Mouse (Mus musculus) C2C12 (cell line): ENCODE data around the gene Pipox.

ENCODE experiments used
- CEBPB ChIP-seq: IDR thresholded peaks from one replicate; pipeline ENCODE4 v1.6.1; 2011; ENCODE audit warnings: low read depth, mild to moderate bottlenecking, control low read depth, moderate library complexity
- CTCF ChIP-seq: IDR thresholded peaks from one replicate; pipeline ENCODE4 v1.5.1; 2011; ENCODE audit not compliant: control insufficient read depth, insufficient read depth, insufficient read length
- MAX ChIP-seq: IDR thresholded peaks from one replicate; pipeline ENCODE4 v1.6.1; 2011; ENCODE audit warnings: mild to moderate bottlenecking, control low read depth
- MYOD1 ChIP-seq: IDR thresholded peaks from one replicate; pipeline ENCODE4 v1.6.1; 2011; ENCODE audit warnings: low read depth; ENCODE audit not compliant: control insufficient read depth, insufficient read length
- USF1 ChIP-seq: IDR thresholded peaks from one replicate; pipeline ENCODE4 v1.6.1; 2011; ENCODE audit warnings: low read depth, mild to moderate bottlenecking, control low read depth, moderate library complexity

DNA sequence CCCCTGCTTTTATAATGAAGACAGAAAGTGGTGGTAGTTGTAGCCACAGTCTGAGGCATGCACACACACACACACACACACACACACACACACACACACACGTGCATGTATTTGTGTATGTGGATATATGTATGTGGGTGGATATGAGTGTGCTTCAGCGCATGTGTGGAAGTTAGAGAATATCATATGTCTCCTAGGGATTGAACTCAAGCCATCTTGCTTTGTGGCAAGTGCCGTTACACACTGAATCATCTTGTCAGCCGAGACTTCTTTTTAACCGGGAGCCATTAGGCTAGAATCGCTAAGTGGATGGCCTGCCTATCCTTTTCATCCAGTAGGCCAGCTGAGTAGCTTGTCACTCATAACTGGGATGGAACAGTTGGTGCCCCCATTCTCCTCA, 36.8 kb downstream of the Pipox start:
- TF ChIP-seq MYOD1 (no peak), CTCF (no peak), USF1 (no peak), MAX (no peak), CEBPB (no peak)
